Mouse (Mus musculus) midbrain, embryonic 15.5 days (tissue): ENCODE measurements around the gene Sdf2l1. TPM values are rescaled to one million over a fixed set of nuclear protein-coding genes. Genes with fewer than 3 reads are reported as not detected.

Experiments
- ATAC-seq: fragments of 200-750 bp; cut with Nextera tagmentation; replicated peaks from 2 replicates; pipeline ENCODE4 v1.8.0; 2017; ENCODE audit warnings: moderate TSS enrichment
- H3K27ac ChIP-seq: fragments of 300-500 bp; sonication (generic); 2 replicates; pipeline ENCODE4 v1.5.1; 2015; ENCODE audit warnings: mild to moderate bottlenecking, inconsistent platforms
- H3K27me3 ChIP-seq: fragments of 300-500 bp; sonication (generic); replicated peaks from 2 replicates; pipeline ENCODE4 v1.6.1; 2015; ENCODE audit warnings: inconsistent platforms
- H3K36me3 ChIP-seq: fragments of 300-500 bp; sonication (generic); replicated peaks from 2 replicates; pipeline ENCODE4 v1.6.1; 2015; ENCODE audit warnings: inconsistent platforms
- H3K4me1 ChIP-seq: fragments of 300-500 bp; sonication (generic); 2 replicates; pipeline ENCODE4 v1.6.1; 2015; ENCODE audit warnings: inconsistent platforms
- H3K4me2 ChIP-seq: fragments of 300-500 bp; sonication (generic); 2 replicates; pipeline ENCODE4 v1.6.1; 2015; ENCODE audit warnings: inconsistent platforms, mild to moderate bottlenecking, moderate library complexity
- H3K4me3 ChIP-seq: fragments of 300-500 bp; sonication (generic); 2 replicates; pipeline ENCODE4 v1.5.1; 2015; ENCODE audit warnings: mild to moderate bottlenecking, inconsistent platforms
- H3K9ac ChIP-seq: fragments of 300-500 bp; sonication (generic); 2 replicates; pipeline ENCODE4 v1.6.1; 2015; ENCODE audit warnings: mild to moderate bottlenecking, inconsistent platforms
- H3K9me3 ChIP-seq: fragments of 300-500 bp; sonication (generic); 2 replicates; pipeline ENCODE4 v1.6.1; 2016; ENCODE audit warnings: inconsistent platforms
- WGBS: fragments of 180-500 bp; shearing (Covaris S2); methylation state at CpG from one replicate; pipeline ENCODE4 v1.1.7; 2015; ENCODE audit warnings: mixed read lengths; 5-methylcytosine and 5-hydroxymethylcytosine counted together
- polyA plus RNA-seq: library from polyadenylated mRNA; unstranded; fragments of >200 nt; fragmentation: Nextera tagmentation; extraction: Ambion mirVana; gene quantifications from 2 replicates; pipeline ENCODE4 v1.2.1, GENCODE M21; 2015

The Sdf2l1 gene
- polyA plus RNA-seq, 1 experiment from 2014 or later, result 29.8 TPM

DNA sequence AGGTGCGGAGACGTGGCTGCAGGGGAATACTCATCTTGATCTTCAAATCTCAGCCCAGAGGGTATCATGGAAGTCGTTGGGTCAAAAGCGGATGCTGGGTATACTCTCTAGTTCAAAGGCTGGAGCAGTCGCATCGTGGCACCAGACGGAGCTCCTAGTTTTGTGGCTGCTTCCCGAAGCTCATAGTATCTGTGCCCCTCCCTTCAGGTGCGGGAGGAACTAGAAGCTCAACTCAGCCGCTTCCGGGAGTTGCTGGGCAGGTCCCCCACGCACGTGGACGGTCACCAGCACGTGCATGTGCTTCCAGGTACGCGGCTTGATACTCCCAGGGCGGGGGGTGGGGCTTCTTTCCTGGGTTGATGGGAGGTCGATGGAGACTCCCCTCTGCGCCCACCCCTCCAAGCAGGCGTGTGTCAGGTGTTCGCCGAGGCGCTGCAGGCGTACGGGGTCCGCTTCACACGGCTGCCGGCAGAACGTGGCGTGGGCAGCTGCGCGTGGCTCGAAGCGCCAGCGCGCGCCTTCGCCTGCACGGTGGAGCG is 15.3 kb upstream of the Sdf2l1 start:
- WGBS, result under 1% methylated on average over 41 of the region's 41 CpGs
- peak overlapping the region; percentile 67 for H3K27ac ChIP-seq

DNA sequence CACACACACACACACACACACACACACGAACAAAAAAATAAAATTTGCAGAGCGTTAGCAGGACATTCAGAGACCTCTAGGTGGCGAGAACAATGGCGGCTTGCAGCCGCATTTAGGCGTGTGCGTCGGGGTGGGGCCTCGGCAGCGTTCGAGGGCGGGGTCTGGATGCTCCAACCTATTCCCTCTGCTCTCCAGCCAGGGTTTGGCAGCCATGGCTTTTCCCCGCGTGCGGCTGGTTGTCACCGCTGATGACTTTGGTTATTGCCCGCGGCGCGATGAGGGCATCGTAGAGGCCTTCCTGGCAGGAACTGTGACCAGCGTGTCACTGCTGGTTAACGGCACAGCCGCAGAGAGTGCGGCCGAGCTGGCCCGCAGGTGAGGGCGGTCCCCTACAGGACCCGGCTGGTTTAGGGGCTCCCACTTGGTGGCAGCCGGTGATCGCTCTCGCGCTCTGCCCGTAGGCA is 14.6 kb upstream of the Sdf2l1 start, which contains the start of gene Ccdc116:
Gene Ccdc116, minus strand, starts transcription at position 458 of the 464 bp plus-strand sequence.
- no peaks in the 10 kb centered on the region for H3K9me3 ChIP-seq
- peaks cover 17% of the 10 kb centered on the region for H3K4me1 ChIP-seq
- ATAC-seq, result peak; percentile 90
- no peaks in the 10 kb centered on the region for H3K27me3 ChIP-seq
- H3K36me3 ChIP-seq, result peaks cover 3% of the 10 kb centered on the region; the same call in 1 of the 2 replicates
- H3K9ac ChIP-seq, result peak within 1 kb of the TSS; percentile 58
- peak within 1 kb of the TSS; percentile 52 for H3K4me3 ChIP-seq
- peak within 1 kb of the TSS; percentile 90 for H3K4me2 ChIP-seq
- H3K27ac ChIP-seq, result peak within 1 kb of the TSS; percentile 67
- under 1% methylated on average over 32 of the region's 34 CpGs for WGBS

More for the DNA sequence above, 15.3 kb upstream of the Sdf2l1 start:
- no peaks in the 10 kb centered on the region for H3K9me3 ChIP-seq
- peak overlapping the region; percentile 52 for H3K4me3 ChIP-seq
- peak overlapping the region; percentile 58 for H3K9ac ChIP-seq
- ATAC-seq, result peak; percentile 60
- H3K36me3 ChIP-seq, result peaks cover 8% of the 10 kb centered on the region; the same call in 1 of the 2 replicates
- peak overlapping the region; percentile 90 for H3K4me2 ChIP-seq
- H3K4me1 ChIP-seq, result peaks cover 17% of the 10 kb centered on the region
- no peaks in the 10 kb centered on the region for H3K27me3 ChIP-seq

DNA sequence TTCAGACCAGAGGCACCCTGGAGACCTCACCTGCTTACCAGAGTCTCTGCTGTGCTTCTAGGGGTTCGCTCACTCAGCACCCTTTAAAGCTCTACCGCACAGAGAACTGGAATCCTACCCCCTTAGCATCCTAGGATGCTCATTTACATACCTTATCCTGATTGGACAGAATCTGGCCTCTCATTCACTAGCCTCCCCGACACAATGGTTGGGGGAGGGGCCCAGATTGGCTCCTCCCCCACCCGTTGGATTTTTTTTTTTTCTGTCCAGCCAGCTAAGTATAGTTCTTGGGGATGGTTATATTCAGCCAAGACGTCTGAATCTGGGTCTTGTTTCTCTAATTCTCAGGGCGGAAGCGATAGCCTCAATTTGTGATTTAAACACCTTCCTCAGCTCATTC is 12.2 kb upstream of the Sdf2l1 start, which contains the start of gene Ydjc:
Gene Ydjc, plus strand, starts transcription at position 283 of the 400 bp plus-strand sequence.
- no peak within 1 kb of the TSS for H3K27ac ChIP-seq
- no peak within 1 kb of the TSS for H3K9ac ChIP-seq
- 17% methylated on average over 7 of the region's 7 CpGs for WGBS
- H3K9me3 ChIP-seq, result no peaks in the 10 kb centered on the region
- peaks cover 17% of the 10 kb centered on the region for H3K4me1 ChIP-seq
- no peak within 1 kb of the TSS for H3K4me2 ChIP-seq
- H3K4me3 ChIP-seq, result no peak within 1 kb of the TSS
- no peak for ATAC-seq
- H3K27me3 ChIP-seq, result no peaks in the 10 kb centered on the region
- no peaks in the 10 kb centered on the region for H3K36me3 ChIP-seq

DNA sequence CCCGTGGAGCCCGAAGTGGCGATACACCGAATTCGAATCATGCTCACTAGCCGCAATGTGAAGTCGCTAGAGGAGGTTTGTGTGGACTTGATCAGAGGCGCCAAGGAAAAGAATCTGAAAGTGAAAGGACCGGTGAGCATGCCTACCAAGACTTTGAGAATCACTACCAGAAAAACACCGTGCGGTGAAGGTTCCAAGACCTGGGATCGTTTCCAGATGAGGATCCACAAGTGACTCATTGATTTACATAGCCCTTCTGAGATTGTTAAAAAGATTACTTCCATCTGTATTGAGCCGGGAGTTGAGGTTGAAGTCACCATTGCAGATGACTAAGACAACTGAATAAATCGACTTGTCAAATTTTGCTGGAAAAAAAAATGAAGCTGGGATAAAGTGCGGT is 5.2 kb upstream of the Sdf2l1 start:
- Histone ChIP-seq H3K4me2 (no peak overlapping the region), H3K36me3 (no peaks in the 10 kb centered on the region), H3K4me3 (no peak overlapping the region), H3K9me3 (no peaks in the 10 kb centered on the region), H3K27ac (no peak overlapping the region), H3K4me1 (peaks cover 7% of the 10 kb centered on the region), H3K27me3 (no peaks in the 10 kb centered on the region), H3K9ac (no peak overlapping the region)
- WGBS, result 92% methylated on average over 15 of the region's 15 CpGs
- no peak for ATAC-seq

DNA sequence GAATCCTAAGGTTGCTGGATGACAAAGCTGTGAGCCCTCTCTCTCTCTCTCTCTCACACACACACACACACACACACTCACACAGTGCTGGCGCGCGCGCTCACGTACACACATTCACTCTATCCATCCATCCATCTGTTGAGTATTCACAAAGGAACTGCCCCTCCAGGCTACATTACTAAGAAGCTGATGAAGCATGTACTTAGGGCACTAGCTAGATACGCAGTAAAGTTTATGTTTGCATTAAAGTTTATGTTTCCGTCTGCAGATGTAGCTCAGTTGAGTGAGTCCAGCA is 670 bp upstream of the Sdf2l1 start:
- Histone ChIP-seq H3K4me3 (peak overlapping the region; percentile 77), H3K9ac (peak overlapping the region; percentile 41; the same call in 1 of the 2 replicates), H3K36me3 (no peaks in the 10 kb centered on the region), H3K9me3 (no peaks in the 10 kb centered on the region), H3K27me3 (0 out of 2 replicates have a peak, but pooled peaks cover 3% of the 10 kb centered on the region), H3K4me1 (peaks cover 18% of the 10 kb centered on the region), H3K27ac (no peak overlapping the region), H3K4me2 (peak overlapping the region; percentile 88)
- WGBS, result 27% methylated on average over 7 of the region's 7 CpGs
- peak; percentile 34; the same call in 1 of the 2 replicates for ATAC-seq

DNA sequence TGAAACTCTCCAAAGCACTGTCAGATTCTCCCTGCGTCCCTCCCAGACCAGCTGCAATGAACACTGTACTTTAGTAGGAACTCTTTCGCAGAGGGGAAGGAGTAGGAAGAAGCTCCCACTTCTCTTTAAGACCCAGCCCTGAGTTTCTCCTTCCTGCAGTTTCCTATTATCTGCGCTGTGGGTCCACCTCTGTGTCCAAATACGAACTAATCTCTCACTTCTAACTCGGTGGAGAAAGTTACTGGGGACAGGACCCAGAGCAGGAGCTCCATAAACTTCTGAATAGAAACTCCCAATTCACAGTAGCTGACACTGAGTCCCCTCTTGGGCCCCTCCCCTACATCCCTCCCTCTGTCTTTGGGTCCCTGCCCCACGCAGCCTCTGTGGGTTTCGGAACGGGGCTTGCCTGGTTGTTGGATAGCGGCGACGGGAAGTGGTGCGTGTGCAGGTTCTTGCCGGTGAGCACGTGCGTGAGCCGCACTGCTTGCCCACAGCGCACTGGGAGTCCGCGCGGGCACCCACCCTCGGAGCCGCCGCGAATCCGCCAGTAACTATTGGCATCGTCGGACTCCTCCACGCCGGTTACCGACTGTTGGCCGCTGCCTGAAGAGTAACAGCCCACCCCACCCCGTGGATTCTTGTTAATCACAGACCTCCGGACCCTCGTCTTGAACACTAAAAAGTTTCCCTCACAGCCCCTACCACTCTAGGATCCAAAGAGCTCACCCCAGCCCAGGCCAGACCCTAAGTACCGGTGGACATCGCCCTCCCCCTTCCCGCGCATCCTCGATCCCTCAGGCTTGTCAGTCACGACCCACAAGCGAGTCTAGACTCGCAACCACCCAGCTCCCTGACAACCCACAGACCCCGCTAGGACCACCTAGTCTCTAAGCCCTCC is 743 bp downstream of the Sdf2l1 start:
- Histone ChIP-seq H3K4me1 (peaks cover 18% of the 10 kb centered on the region), H3K4me2 (peak overlapping the region; percentile 88), H3K9ac (peak overlapping the region; percentile 64), H3K9me3 (no peaks in the 10 kb centered on the region), H3K27me3 (0 out of 2 replicates have a peak, but pooled peaks cover 3% of the 10 kb centered on the region), H3K36me3 (no peaks in the 10 kb centered on the region), H3K4me3 (peak overlapping the region; percentile 77), H3K27ac (peak overlapping the region; percentile 71; the same call in 1 of the 2 replicates)
- 5% methylated on average over 43 of the region's 43 CpGs for WGBS
- no peak; the same call in none of the 2 replicates for ATAC-seq

DNA sequence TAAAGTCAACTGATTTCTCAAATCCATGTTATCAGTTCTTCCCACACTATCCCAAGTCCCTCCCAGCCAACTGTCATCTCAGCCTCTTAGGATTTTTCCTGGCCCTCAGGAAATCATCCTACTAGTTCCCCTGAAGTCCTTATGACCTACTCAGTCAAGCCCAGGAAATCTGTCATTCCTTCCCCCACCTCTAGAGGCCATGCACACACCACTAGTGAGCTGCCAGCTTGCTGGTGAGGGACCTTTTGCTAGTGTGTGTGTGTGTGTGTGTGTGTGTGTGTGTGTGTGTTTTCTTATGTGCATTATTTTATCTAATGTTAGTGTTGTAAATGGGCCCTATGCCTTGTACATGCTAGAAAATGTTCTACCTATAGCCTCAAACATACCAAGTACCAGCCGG is 4.9 kb downstream of the Sdf2l1 start:
- H3K4me1 ChIP-seq, result peaks cover 32% of the 10 kb centered on the region
- WGBS, result 100% methylated on average over 1 of the region's 1 CpGs
- H3K4me2 ChIP-seq, result no peak overlapping the region
- H3K27me3 ChIP-seq, result 0 out of 2 replicates have a peak, but pooled peaks cover 3% of the 10 kb centered on the region
- H3K9ac ChIP-seq, result no peak overlapping the region
- H3K9me3 ChIP-seq, result no peaks in the 10 kb centered on the region
- H3K27ac ChIP-seq, result no peak overlapping the region
- no peaks in the 10 kb centered on the region for H3K36me3 ChIP-seq
- no peak overlapping the region for H3K4me3 ChIP-seq
- no peak for ATAC-seq

DNA sequence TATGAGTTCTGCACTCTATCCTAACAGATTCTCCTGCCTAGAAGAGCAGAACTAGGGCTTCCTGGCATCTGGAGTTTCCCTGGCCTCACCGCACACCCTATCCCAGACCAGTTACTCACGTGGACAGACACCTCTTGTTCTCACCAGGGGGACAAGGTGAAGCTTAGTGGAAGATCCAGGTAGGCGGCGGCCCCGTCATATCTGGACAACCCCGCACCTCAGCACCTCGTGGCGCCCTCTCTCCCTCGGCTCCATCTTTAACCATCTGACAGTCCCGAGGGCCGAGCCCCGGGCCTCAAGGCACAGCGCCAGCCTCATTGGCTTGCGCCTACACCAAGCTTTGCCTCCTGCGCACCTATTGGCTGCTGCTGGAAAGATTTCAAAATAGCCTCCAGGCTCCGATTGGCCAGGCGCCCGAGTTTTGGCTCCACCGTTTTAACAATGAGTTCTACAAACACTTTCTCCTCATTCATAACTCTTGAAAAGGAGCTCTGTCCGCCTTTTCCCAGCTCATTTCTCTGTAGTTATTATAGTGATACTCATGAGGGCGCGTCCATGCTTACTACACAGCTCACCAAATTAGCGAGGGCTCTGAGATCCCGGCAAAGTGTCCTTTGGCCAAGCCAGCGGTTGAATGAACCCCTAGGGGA is 7.2 kb downstream of the Sdf2l1 start, which contains the start of gene 2610318N02Rik:
Gene 2610318N02Rik, minus strand, starts transcription at position 297 of the 650 bp plus-strand sequence.
- H3K4me3 ChIP-seq, result peak within 1 kb of the TSS; percentile 43
- H3K4me2 ChIP-seq, result peak within 1 kb of the TSS; percentile 71
- no peak within 1 kb of the TSS for H3K27ac ChIP-seq
- H3K27me3 ChIP-seq, result no peaks in the 10 kb centered on the region
- WGBS, result under 1% methylated on average over 25 of the region's 25 CpGs
- peak; percentile 93 for ATAC-seq
- H3K4me1 ChIP-seq, result peaks cover 20% of the 10 kb centered on the region
- no peaks in the 10 kb centered on the region for H3K9me3 ChIP-seq
- H3K9ac ChIP-seq, result peak within 1 kb of the TSS; percentile 18
- H3K36me3 ChIP-seq, result no peaks in the 10 kb centered on the region

DNA sequence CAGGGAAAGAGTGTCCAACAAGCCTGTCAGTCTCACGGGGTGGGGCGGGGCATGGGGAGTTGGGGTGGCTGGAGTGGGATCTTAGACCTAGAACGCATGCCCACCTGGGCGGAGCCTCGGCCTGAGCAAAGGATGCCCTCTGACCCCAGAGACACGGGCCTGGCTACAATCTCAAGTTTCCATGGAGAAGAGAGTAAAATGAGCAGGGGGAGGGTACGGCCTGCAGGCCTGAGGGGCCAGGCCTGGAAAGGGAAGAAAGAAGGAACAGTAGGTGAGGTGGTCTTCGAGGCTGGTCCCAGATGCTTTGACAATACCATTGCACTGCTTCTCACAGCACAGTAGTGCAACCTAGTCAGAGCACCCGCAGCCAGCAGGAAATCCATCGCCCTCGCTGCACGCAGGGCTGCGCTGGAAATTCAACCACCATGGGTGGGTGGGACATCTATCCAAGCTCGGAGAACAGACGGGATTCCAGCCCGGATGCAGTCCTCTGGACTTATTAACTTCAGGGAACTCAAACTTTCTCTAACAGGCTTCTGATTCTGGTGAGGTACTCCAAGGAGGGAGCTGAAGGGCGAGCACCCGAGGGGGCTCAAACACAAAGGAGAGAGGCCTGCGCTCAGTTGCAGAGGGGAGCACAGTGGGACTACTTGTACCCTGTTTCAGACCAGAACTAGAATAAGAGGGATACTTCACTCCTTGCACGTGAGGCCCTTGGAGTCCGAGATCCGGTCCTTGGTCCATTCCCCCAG is 7.9 kb downstream of the Sdf2l1 start:
- WGBS, result 2% methylated on average over 22 of the region's 22 CpGs

DNA sequence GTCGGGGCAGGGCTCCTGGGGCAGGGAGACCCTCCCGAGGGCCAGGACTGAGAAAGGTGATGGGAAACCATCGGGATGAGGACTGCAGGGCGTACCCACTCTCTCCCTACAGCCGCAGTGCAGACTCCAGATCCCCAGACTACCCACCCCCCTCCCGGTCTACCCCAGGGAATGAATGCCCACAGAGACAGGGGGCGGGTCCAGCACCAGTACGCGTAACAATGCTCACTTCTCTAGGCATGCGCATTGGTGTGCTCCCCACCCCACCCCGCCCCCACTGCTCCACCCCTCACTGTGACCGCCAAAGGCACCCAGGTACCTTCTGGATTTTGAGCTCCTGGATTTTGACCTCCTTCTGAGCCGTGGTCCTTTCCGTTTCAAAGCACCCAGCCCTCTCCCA is 10.6 kb downstream of the Sdf2l1 start:
- Histone ChIP-seq H3K9ac (no peak overlapping the region), H3K36me3 (no peaks in the 10 kb centered on the region), H3K27ac (no peak overlapping the region), H3K4me2 (peak overlapping the region; percentile 20), H3K27me3 (no peaks in the 10 kb centered on the region), H3K9me3 (no peaks in the 10 kb centered on the region), H3K4me1 (peaks cover 20% of the 10 kb centered on the region), H3K4me3 (peak overlapping the region; percentile 19)
- 41% methylated on average over 14 of the region's 14 CpGs for WGBS
- ATAC-seq, result no peak

More for the DNA sequence above, 7.9 kb downstream of the Sdf2l1 start:
- H3K9me3 ChIP-seq, result no peaks in the 10 kb centered on the region
- peak overlapping the region; percentile 71 for H3K4me2 ChIP-seq
- ATAC-seq, result peak; percentile 25; the same call in 1 of the 2 replicates
- no peaks in the 10 kb centered on the region for H3K27me3 ChIP-seq
- H3K9ac ChIP-seq, result peak overlapping the region; percentile 18
- H3K27ac ChIP-seq, result no peak overlapping the region
- peaks cover 20% of the 10 kb centered on the region for H3K4me1 ChIP-seq
- no peaks in the 10 kb centered on the region for H3K36me3 ChIP-seq
- peak overlapping the region; percentile 43 for H3K4me3 ChIP-seq

DNA sequence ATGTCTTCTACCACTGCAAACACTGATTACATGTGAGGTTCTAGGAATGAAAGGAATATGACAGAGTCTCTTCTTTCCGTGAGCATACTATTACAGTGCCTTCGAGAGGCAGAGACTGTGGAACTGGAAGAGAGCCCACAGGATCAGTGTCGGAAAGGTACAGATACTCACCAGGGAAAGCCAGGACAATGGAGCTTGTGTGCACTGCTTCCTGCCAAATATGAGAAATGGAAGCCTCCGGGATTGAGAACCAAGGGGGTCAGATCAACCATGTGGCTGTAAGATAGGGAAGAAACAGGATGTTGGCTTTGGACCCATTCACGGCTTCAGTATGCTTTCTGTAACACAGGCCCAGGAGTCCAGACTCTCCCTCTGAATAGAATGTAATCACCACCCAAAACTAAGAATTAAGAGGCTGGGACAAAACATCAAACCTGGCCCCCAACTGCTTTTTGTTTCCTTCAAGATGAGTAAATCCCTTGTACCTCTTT is 14.8 kb downstream of the Sdf2l1 start:
- H3K4me1 ChIP-seq, result no peaks in the 10 kb centered on the region
- H3K9ac ChIP-seq, result no peak overlapping the region
- H3K4me2 ChIP-seq, result no peak overlapping the region
- WGBS, result 85% methylated on average over 5 of the region's 5 CpGs
- no peak overlapping the region for H3K4me3 ChIP-seq
- H3K27ac ChIP-seq, result no peak overlapping the region
- H3K9me3 ChIP-seq, result no peaks in the 10 kb centered on the region
- H3K27me3 ChIP-seq, result no peaks in the 10 kb centered on the region
- no peaks in the 10 kb centered on the region for H3K36me3 ChIP-seq
- ATAC-seq, result no peak
